Mouse (Mus musculus) intestine, postnatal 0 days (tissue): Measurements from ENCODE around the gene Cpox. TPM values are rescaled to one million over a fixed set of nuclear protein-coding genes. Genes with fewer than 3 reads are reported as not detected.

Experiments
- ATAC-seq: fragments of 200-750 bp; cut with Nextera tagmentation; 2 replicates; pipeline ENCODE4 v1.8.0; 2017; ENCODE audit warnings: mild to moderate bottlenecking, moderate TSS enrichment, moderate library complexity
- H3K27ac ChIP-seq: fragments of 300-500 bp; sonication (generic); 2 replicates; pipeline ENCODE4 v1.5.1; 2014; ENCODE audit warnings: mild to moderate bottlenecking, low read depth, low read length, moderate library complexity
- H3K27me3 ChIP-seq: fragments of 300-500 bp; sonication (generic); replicated peaks from 2 replicates; pipeline ENCODE4 v1.6.1; 2014; ENCODE audit warnings: low read length, mixed read lengths; ENCODE audit not compliant: control insufficient read depth, insufficient read depth
- H3K36me3 ChIP-seq: fragments of 300-500 bp; sonication (generic); 2 replicates; pipeline ENCODE4 v1.6.1; 2014; ENCODE audit warnings: mild to moderate bottlenecking, moderate library complexity; ENCODE audit not compliant: control insufficient read depth, insufficient read depth
- H3K4me1 ChIP-seq: fragments of 300-500 bp; sonication (generic); replicated peaks from 2 replicates; pipeline ENCODE4 v1.6.1; 2014; ENCODE audit warnings: antibody characterized with exemption, low read length, mixed read lengths; ENCODE audit not compliant: control insufficient read depth, insufficient read depth
- H3K4me2 ChIP-seq: fragments of 300-500 bp; sonication (generic); replicated peaks from 2 replicates; pipeline ENCODE4 v1.6.1; 2014; ENCODE audit warnings: low read depth, mild to moderate bottlenecking, moderate library complexity
- H3K4me3 ChIP-seq: fragments of 300-500 bp; sonication (generic); 2 replicates; pipeline ENCODE4 v1.5.1; 2014; ENCODE audit warnings: low read depth, low read length
- H3K9ac ChIP-seq: fragments of 300-500 bp; sonication (generic); 2 replicates; pipeline ENCODE4 v1.6.1; 2014; ENCODE audit warnings: mild to moderate bottlenecking, low read depth, low read length
- H3K9me3 ChIP-seq: fragments of 300-500 bp; sonication (generic); 2 replicates; pipeline ENCODE4 v1.6.1; 2016; ENCODE audit warnings: mixed run types; ENCODE audit not compliant: control insufficient read depth
- CTCF ChIP-seq: sonication (generic); IDR thresholded peaks from 2 replicates; pipeline ENCODE4 v1.5.1; 2016; ENCODE audit warnings: low read depth, mild to moderate bottlenecking, control low read depth, antibody characterized with exemption, moderate library complexity
- WGBS: fragments of 180-500 bp; shearing (Covaris S2); extraction: QIAGEN DNeasy Blood & Tissue Kit; methylation state at CpG from one replicate; pipeline ENCODE4 v1.1.7; 2014; 5-methylcytosine and 5-hydroxymethylcytosine counted together
- polyA plus RNA-seq: library from polyadenylated mRNA; unstranded; fragments of >200 nt; fragmentation: Nextera tagmentation; extraction: Ambion mirVana; gene quantifications from 2 replicates; pipeline ENCODE4 v1.2.1, GENCODE M21; 2015

Gene Cpox
- polyA plus RNA-seq, 1 experiment from 2014 or later, result 54.5 TPM

DNA sequence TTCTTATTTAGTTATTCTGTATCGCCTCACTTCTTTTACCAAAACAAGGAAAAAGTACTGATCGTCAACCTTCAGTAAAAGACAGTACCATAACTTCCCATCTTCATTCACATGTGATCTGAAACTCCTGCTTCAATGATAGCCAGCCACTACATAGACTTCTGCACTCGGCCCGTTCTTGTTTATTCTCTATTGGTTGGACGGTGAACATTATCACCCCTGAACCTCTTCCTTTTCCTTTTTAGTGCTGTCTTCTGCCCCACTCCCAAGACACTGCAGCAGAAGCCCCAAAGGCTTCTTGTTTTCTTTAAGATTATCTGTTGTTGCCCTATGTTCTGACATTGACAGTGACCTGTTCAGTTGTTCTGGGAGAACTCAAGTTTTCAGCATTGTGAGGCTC lies 41.1 kb upstream of the Cpox start:
- H3K4me3 ChIP-seq, result no peak overlapping the region
- no peaks in the 10 kb centered on the region for H3K4me1 ChIP-seq
- H3K27ac ChIP-seq, result no peak overlapping the region
- no peaks in the 10 kb centered on the region for H3K36me3 ChIP-seq
- WGBS, result 85% methylated on average over 5 of the region's 5 CpGs
- ATAC-seq, result no peak
- H3K9me3 ChIP-seq, result no peaks in the 10 kb centered on the region
- no peaks in the 10 kb centered on the region for H3K27me3 ChIP-seq
- H3K9ac ChIP-seq, result no peak overlapping the region
- TF ChIP-seq CTCF, result no peak
- H3K4me2 ChIP-seq, result no peak overlapping the region

DNA sequence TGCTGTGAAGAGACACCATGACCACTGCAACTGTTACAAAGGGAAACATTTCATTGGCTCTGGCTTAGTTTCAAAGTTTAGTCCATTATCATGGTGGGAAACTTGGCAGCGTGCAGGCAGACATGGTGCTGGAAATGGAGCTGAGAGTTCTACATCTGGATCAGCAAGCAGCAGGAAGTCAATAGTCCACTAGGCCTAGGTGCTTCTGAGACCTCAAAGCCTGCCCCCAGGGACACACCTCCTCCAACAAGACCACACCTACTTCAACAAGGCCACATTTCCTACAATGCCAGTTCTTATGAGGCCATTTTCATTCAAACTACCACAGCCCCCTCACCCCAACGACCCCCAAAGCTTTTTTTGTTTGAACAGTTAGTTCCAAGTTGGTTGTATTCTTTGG lies 40.4 kb upstream of the Cpox start:
- Histone ChIP-seq H3K4me3 (no peak overlapping the region), H3K9me3 (no peaks in the 10 kb centered on the region), H3K27ac (no peak overlapping the region), H3K4me2 (no peak overlapping the region), H3K27me3 (no peaks in the 10 kb centered on the region), H3K36me3 (no peaks in the 10 kb centered on the region), H3K9ac (no peak overlapping the region), H3K4me1 (no peaks in the 10 kb centered on the region)
- ATAC-seq, result no peak
- 60% methylated on average over 2 of the region's 2 CpGs for WGBS
- TF ChIP-seq CTCF, result no peak

DNA sequence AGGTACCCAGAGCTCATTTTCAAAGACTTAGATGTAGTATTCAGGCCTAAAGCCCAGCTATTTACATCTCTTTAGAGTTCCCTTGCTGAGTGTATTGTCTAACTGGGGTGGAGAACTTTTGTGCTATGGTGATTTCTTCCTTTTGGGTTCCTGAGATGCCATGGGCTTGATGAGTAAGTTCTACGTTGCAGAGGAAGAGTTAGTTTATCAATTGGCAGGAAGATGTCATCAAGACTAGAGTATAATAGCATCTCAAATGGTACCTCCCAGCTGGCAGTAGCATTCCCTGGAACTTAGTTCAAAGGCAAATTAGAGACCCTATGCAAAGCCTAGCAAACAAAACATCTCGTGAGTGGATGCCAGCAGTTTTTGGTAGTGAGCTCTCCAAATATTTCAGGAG lies 34.2 kb upstream of the Cpox start:
- Histone ChIP-seq H3K36me3 (no peaks in the 10 kb centered on the region), H3K4me2 (no peak overlapping the region), H3K4me1 (no peaks in the 10 kb centered on the region), H3K4me3 (no peak overlapping the region), H3K27me3 (no peaks in the 10 kb centered on the region), H3K27ac (no peak overlapping the region), H3K9ac (no peak overlapping the region), H3K9me3 (no peaks in the 10 kb centered on the region)
- ATAC-seq, result no peak
- 62% methylated on average over 2 of the region's 2 CpGs for WGBS
- TF ChIP-seq CTCF, result no peak

DNA sequence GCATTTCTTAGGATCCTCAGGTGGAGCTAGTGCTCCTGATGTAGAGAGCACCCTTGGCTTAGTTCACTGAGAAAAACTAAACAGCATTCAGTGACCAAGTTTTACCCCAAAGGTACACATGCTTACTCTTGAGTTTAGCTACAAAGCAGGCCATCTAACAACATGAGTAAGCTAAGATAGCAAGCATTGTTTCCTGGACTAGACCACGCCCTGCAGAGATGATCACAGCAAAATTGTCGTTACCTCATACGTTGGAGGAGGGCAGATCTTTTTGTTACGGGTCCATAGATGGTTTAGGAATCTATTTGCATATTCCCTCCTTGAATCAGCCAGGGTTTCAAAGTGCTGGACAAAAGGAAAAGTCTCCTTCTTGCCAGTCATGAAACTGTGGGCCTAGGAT lies 32.6 kb upstream of the Cpox start:
- no peaks in the 10 kb centered on the region for H3K36me3 ChIP-seq

DNA sequence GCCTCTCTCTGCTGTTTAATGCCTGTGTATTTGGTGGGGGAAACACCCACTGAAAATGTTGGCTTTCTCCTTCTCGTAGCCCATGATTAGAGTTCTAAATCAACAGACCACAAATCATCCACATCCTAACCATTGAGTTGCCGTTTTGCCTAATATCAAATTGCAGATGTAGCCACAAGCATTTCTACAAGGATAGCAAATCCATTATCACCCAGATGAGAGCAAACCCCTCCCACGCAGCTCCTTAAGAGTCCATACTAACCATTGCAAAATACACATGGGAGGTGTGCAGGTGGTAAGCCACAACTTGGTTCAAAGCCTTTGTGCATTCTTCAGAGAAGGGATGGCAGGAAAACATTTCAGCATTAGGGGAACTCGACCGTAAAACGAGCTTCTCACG lies 32.1 kb upstream of the Cpox start:
- Histone ChIP-seq H3K4me3 (no peak overlapping the region), H3K4me1 (no peaks in the 10 kb centered on the region), H3K36me3 (no peaks in the 10 kb centered on the region), H3K9ac (no peak overlapping the region), H3K4me2 (no peak overlapping the region), H3K9me3 (no peaks in the 10 kb centered on the region), H3K27me3 (no peaks in the 10 kb centered on the region), H3K27ac (no peak overlapping the region)
- 79% methylated on average over 7 of the region's 7 CpGs for WGBS
- no peak for ATAC-seq
- TF ChIP-seq CTCF, result no peak

More for the DNA sequence above, 32.6 kb upstream of the Cpox start:
- H3K4me1 ChIP-seq, result no peaks in the 10 kb centered on the region
- H3K4me2 ChIP-seq, result no peak overlapping the region
- TF ChIP-seq CTCF, result no peak
- H3K9me3 ChIP-seq, result no peaks in the 10 kb centered on the region
- no peak overlapping the region for H3K4me3 ChIP-seq
- no peaks in the 10 kb centered on the region for H3K27me3 ChIP-seq
- 74% methylated on average over 4 of the region's 4 CpGs for WGBS
- no peak overlapping the region for H3K9ac ChIP-seq
- no peak for ATAC-seq
- H3K27ac ChIP-seq, result no peak overlapping the region

DNA sequence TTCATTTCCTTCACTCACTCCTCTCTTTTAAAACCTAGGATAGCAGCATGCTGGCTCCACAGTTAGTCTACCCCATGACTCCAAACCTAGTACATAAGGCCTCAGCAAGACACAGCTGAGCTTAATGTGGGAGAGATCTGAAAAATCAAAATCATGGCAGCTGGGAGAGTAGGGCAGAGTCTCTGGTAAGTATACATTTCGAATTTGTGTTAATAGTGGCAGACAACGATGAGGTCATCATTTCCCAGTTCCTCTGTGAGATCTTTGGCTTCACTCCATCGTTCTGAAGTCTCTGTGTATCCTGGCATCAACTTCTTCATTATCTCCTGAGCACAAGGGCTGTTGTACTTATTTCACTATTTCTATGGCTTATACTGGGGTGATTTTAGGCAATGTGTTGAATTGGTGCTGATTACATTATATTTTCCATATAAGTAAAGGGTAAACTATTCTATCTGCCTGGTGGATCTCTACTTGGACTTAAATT lies 31.4 kb upstream of the Cpox start, which contains the start of gene E330017A01Rik:
Gene E330017A01Rik, minus strand, starts transcription at position 51 of the 487 bp plus-strand sequence.
- H3K4me2 ChIP-seq, result no peak within 1 kb of the TSS
- WGBS, result 75% methylated on average over 3 of the region's 3 CpGs
- H3K27me3 ChIP-seq, result no peaks in the 10 kb centered on the region
- no peak within 1 kb of the TSS for H3K27ac ChIP-seq
- ATAC-seq, result no peak
- no peaks in the 10 kb centered on the region for H3K9me3 ChIP-seq
- H3K9ac ChIP-seq, result no peak within 1 kb of the TSS
- no peaks in the 10 kb centered on the region for H3K36me3 ChIP-seq
- TF ChIP-seq CTCF, result no peak
- no peak within 1 kb of the TSS for H3K4me3 ChIP-seq
- no peaks in the 10 kb centered on the region for H3K4me1 ChIP-seq

DNA sequence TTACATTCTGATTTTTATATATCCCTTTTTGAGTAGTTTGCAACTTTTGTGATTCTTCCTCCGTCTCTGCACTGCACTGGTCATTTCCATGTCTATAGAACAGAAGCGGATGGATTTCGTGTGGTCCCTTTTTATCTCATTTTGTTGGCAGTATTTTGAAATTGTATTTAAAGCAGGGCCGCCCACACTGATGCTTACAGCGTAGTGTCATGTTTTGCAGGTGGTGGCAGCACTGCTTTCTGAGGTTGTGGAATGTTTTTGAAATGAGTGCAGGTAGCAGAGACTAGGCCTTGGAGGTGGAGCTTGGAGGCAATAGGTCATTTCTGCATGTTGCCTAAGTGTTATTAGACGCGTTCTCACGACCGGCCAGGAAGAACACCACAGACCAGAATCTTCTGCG lies 20.1 kb upstream of the Cpox start:
- WGBS, result 97% methylated on average over 10 of the region's 10 CpGs
- H3K27me3 ChIP-seq, result no peaks in the 10 kb centered on the region
- H3K9ac ChIP-seq, result no peak overlapping the region
- no peak for TF ChIP-seq CTCF
- no peaks in the 10 kb centered on the region for H3K4me1 ChIP-seq
- H3K9me3 ChIP-seq, result no peaks in the 10 kb centered on the region
- no peak overlapping the region for H3K4me3 ChIP-seq
- H3K36me3 ChIP-seq, result no peaks in the 10 kb centered on the region
- H3K27ac ChIP-seq, result no peak overlapping the region
- no peak for ATAC-seq
- H3K4me2 ChIP-seq, result no peak overlapping the region
